Mouse (Mus musculus) CH12.LX (cell line): Measurements from ENCODE around the gene Mettl23.

Experiments
- MAX ChIP-seq: IDR thresholded peaks from 2 replicates; pipeline ENCODE4 v1.6.1; 2011; ENCODE audit warnings: low read length, improper control_type of control experiment
- NRF1 ChIP-seq: IDR thresholded peaks from 2 replicates; pipeline ENCODE4 v1.6.1; 2014; ENCODE audit warnings: low read depth, mild to moderate bottlenecking, inconsistent platforms, low read length, improper control_type of control experiment, moderate library complexity
- UBTF ChIP-seq: IDR thresholded peaks from 2 replicates; pipeline ENCODE4 v1.6.1; 2012; ENCODE audit warnings: low read depth, mild to moderate bottlenecking, inconsistent platforms, low read length, improper control_type of control experiment, moderate library complexity
- ZMIZ1 ChIP-seq: IDR thresholded peaks from 2 replicates; pipeline ENCODE4 v1.6.1; 2012; ENCODE audit warnings: low read depth, mild to moderate bottlenecking, inconsistent platforms, low read length, improper control_type of control experiment

DNA sequence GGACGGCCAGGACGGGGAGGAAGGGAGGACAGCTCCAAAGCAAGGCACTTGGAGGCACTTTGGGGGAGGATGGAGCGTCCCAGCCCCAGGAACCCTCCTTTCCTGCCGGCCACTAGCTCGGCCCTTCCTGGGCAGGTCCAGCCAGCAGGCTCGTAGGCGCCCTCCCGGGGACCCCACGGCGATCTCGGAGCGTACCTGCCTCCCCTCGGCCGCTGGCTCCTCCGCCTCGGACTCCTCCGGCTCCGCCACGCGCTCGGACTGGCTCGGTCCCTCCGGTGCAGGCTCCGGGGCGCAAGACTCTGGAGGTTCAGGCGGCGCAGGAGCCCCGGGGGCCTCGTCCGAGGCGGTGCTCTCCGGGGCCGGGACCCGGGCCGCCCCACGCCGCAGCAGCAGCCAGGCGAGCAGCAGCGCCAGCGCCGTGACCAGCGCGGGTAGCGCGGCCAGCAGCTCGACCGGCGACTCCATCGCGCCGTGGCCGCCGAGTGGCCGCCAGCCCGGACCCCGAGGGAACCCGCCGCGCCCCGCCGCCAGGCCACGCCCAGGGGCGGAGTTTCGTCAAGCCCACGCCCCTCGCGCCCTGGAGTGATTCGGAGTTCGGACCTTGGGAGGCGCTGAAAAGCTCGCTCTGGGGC, 15.4 kb upstream of the Mettl23 start, which contains the start of gene Mxra7:
- no peak for TF ChIP-seq MAX
- TF ChIP-seq UBTF = no peak
- no peak for TF ChIP-seq ZMIZ1
- no peak for TF ChIP-seq NRF1
